Mouse (Mus musculus) kidney, adult 2 months (tissue): ENCODE measurements around the gene Dnajb12. TPM values are rescaled to one million over a fixed set of nuclear protein-coding genes. Genes with fewer than 3 reads are reported as not detected.

Experiments
- DNase-seq: peaks from one replicate; pipeline ENCODE4 v3.0.0; 2021
- H3K27ac ChIP-seq: fragments of 200-500 bp; 2 replicates; pipeline ENCODE4 v1.5.1; 2012; ENCODE audit warnings: low read depth, low read length, control low read depth, inconsistent platforms; ENCODE audit not compliant: insufficient read depth
- H3K27me3 ChIP-seq: fragments of 200-500 bp; replicated peaks from 2 replicates; pipeline ENCODE4 v1.6.1; 2012; ENCODE audit warnings: mild to moderate bottlenecking, moderate library complexity, low read length, inconsistent platforms; ENCODE audit not compliant: control insufficient read depth, insufficient read depth
- H3K36me3 ChIP-seq: fragments of 200-500 bp; 2 replicates; pipeline ENCODE4 v1.6.1; 2012; ENCODE audit warnings: mild to moderate bottlenecking, moderate library complexity, low read length, inconsistent platforms; ENCODE audit not compliant: control insufficient read depth, insufficient read depth
- H3K4me1 ChIP-seq: fragments of 200-500 bp; 2 replicates; pipeline ENCODE4 v1.6.1; 2011; ENCODE audit warnings: low read length; ENCODE audit not compliant: control insufficient read depth, insufficient read depth
- H3K4me3 ChIP-seq: fragments of 200-500 bp; 2 replicates; pipeline ENCODE4 v1.5.1; 2011; ENCODE audit warnings: mild to moderate bottlenecking, low read depth, low read length, control low read depth; ENCODE audit not compliant: insufficient read depth
- CTCF ChIP-seq: fragments of 200-500 bp; conservative IDR thresholded peaks from 2 replicates; pipeline ENCODE4 v1.5.1; 2011; ENCODE audit warnings: low read depth, mild to moderate bottlenecking, control low read depth, low read length, moderate library complexity, mixed read lengths; ENCODE audit not compliant: insufficient read depth, insufficient read length
- POLR2A ChIP-seq: fragments of 200-500 bp; IDR thresholded peaks from one replicate; pipeline ENCODE4 v1.6.1; 2011; ENCODE audit warnings: low read depth, low read length, control low read depth
- WGBS: fragments of 180-500 bp; shearing (Covaris S2); methylation state at CpG from one replicate; pipeline ENCODE4 v1.1.7; 2018; 5-methylcytosine and 5-hydroxymethylcytosine counted together
- polyA plus RNA-seq: library from polyadenylated mRNA; depleted of rRNA; stranded (reverse); fragments of >200 nt; gene quantifications from 2 replicates; pipeline ENCODE4 v1.2.3, GENCODE M21; 2012

Gene Dnajb12
- polyA plus RNA-seq, 1 experiment = 85.8 TPM

- Histone ChIP-seq H3K27me3 (no peaks in the 10 kb centered on the region), H3K27ac (peak overlapping the region; percentile 89), H3K36me3 (no peaks in the 10 kb centered on the region; the same call in 1 of the 2 replicates), H3K4me3 (no peak overlapping the region), H3K4me1 (peaks cover 13% of the 10 kb centered on the region)
- no peak for DNase-seq
- WGBS = 27% methylated on average over 2 of the region's 2 CpGs
- TF ChIP-seq POLR2A = no peak
- no peak for TF ChIP-seq CTCF
These were observed 19.6 kb downstream of the Dnajb12 start for GRCm38 (mm10) chr10:59898935-59899334.

- 12% methylated on average over 21 of the region's 21 CpGs for WGBS
- Histone ChIP-seq H3K4me3 (no peak overlapping the region), H3K4me1 (peaks cover 13% of the 10 kb centered on the region), H3K27me3 (no peaks in the 10 kb centered on the region), H3K27ac (peak overlapping the region; percentile 93), H3K36me3 (no peaks in the 10 kb centered on the region; the same call in 1 of the 2 replicates)
- DNase-seq = peak; percentile 96
- peak; percentile 27 for TF ChIP-seq POLR2A
- TF ChIP-seq CTCF = no peak
These were observed 20.2 kb downstream of the Dnajb12 start for GRCm38 (mm10) chr10:59899341-59900173.

- no peaks in the 10 kb centered on the region for H3K27me3 ChIP-seq
- peaks cover 13% of the 10 kb centered on the region for H3K4me1 ChIP-seq
- H3K4me3 ChIP-seq = no peak overlapping the region
- WGBS = 34% methylated on average over 4 of the region's 4 CpGs
- H3K27ac ChIP-seq = peak overlapping the region; percentile 93
- TF ChIP-seq CTCF (no peak), POLR2A (no peak)
- no peaks in the 10 kb centered on the region; the same call in 1 of the 2 replicates for H3K36me3 ChIP-seq
- DNase-seq = no peak
These were observed 20.7 kb downstream of the Dnajb12 start for GRCm38 (mm10) chr10:59900174-59900435.

DNA sequence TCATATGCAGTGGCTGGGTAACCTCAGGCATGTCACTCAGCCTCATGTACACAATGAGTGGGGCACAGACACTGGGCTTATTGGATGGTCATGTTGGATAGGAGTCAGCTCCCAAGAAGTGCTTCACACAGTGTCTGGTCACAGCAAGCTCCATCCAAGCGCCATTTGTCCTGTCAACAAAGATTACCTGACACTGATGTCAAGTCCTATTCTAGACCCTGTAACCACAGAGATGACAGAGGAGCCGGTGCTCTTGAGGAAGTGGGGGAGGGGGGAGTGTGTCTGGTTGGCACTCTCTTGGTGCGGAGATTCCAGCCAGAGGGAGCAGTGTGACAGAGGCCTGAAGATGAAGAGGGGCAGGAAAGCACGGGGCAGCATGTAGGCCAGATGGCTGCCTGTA is 21.6 kb downstream of the Dnajb12 start:
- no peak for DNase-seq
- Histone ChIP-seq H3K4me1 (peaks cover 13% of the 10 kb centered on the region), H3K36me3 (no peaks in the 10 kb centered on the region; the same call in 1 of the 2 replicates), H3K4me3 (no peak overlapping the region), H3K27me3 (no peaks in the 10 kb centered on the region), H3K27ac (no peak overlapping the region)
- TF ChIP-seq CTCF (no peak), POLR2A (no peak)
- WGBS = 68% methylated on average over 4 of the region's 4 CpGs

GRCm38 (mm10) chr10:59901463-59901862 is 22.1 kb downstream of the Dnajb12 start:
- DNase-seq = no peak
- Histone ChIP-seq H3K4me3 (no peak overlapping the region), H3K36me3 (no peaks in the 10 kb centered on the region), H3K27ac (no peak overlapping the region), H3K4me1 (peaks cover 13% of the 10 kb centered on the region), H3K27me3 (no peaks in the 10 kb centered on the region)
- WGBS = 83% methylated on average over 1 of the region's 1 CpGs
- TF ChIP-seq POLR2A = no peak
- no peak for TF ChIP-seq CTCF

DNA sequence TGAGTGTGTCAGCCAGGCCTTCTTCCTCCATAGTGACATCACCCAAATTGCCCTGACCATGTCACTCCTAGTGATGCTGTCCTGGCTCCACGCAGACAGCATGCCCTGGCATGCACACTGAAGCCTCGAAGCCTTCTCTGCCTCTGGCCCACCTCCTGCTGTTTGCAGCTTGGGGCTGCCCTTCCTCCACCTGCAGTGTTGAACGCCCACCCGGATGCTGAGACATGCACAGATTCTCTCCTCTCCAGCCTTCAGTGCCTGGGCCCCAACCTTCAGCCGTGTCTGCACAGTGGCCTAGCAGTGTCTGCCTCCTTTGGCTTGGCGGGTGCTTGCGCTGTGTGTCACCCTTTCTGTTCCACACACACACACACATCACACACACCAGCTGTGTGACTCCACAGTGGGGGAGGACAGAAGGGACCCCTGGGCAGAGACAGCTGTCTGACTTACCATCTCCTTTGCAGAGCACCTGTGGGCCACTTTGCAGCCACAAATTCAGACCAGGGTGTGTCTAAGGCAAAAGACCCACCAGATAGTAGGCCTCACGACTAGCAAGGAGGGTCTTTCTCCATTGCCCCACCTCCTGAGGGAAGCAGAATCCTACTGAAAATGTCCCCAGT is 22.7 kb downstream of the Dnajb12 start:
- no peak for DNase-seq
- 89% methylated on average over 8 of the region's 8 CpGs for WGBS
- Histone ChIP-seq H3K27ac (no peak overlapping the region), H3K27me3 (no peaks in the 10 kb centered on the region), H3K4me3 (no peak overlapping the region), H3K4me1 (peaks cover 13% of the 10 kb centered on the region), H3K36me3 (no peaks in the 10 kb centered on the region)
- TF ChIP-seq CTCF = no peak
- TF ChIP-seq POLR2A = no peak

DNA sequence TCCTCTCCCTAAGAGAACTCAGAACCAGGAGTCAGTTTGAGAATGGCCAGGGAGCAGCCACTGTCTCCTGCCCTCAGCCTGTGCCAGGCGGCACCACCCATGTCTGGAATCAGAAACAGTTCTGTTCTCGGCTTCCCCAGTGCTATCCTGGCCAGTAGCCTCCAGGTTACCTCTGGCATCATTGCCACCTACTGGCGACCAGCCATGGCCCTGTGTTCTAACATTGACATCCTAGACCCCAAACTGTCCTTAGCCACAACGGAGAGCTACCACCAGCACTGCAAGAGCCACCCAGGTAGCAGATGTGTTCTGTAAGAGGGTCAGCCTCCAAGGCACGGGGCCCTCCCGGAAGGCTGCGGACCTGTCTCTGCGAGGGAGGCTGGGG is 23.2 kb downstream of the Dnajb12 start:
- Histone ChIP-seq H3K27me3 (no peaks in the 10 kb centered on the region), H3K4me3 (no peak overlapping the region), H3K36me3 (no peaks in the 10 kb centered on the region), H3K4me1 (peaks cover 13% of the 10 kb centered on the region), H3K27ac (no peak overlapping the region)
- DNase-seq = no peak
- WGBS = 56% methylated on average over 8 of the region's 8 CpGs
- TF ChIP-seq POLR2A (no peak), CTCF (no peak)

GRCm38 (mm10) chr10:59903170-59903569 is 23.8 kb downstream of the Dnajb12 start:
- Histone ChIP-seq H3K4me3 (no peak overlapping the region), H3K36me3 (no peaks in the 10 kb centered on the region), H3K27ac (no peak overlapping the region), H3K27me3 (no peaks in the 10 kb centered on the region), H3K4me1 (peaks cover 13% of the 10 kb centered on the region)
- TF ChIP-seq POLR2A (no peak), CTCF (no peak)
- 63% methylated on average over 7 of the region's 7 CpGs for WGBS
- DNase-seq = no peak
